Mouse (Mus musculus): Measurements from ENCODE around the gene Ccdc103.

Gene Ccdc103

DNA sequence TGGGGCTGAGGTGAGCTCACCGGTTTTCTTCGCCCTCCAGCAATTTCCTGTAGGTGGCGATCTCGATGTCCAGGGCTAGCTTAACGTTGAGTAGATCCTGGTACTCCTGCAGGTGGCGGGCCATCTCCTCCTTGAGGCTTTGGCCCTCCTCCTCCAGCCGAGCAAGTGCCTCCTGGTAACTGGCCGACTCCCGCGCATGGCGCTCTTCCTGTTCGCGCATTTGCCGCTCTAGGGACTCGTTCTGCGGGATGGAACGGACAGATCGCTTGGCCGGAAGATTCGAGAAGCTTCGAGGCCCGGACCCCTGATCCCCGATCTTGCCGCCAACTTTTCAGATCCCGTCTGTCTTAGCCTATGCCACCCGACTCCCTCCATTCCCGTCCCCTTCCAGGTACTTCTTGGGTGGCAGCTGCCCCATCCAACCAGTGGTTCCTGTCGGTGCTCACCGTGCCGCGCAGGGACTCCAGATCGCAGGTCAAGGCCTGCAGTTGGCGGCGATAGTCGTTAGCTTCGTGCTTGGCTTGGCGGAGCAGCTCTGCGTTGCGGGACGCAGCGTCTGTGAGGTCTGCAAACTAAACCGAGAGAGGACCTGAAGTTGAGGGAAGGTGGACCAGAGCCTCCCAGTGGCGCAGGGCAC lies 12.1 kb downstream of the Ccdc103 start:
- peak; percentile 87 for DNase-seq

- no peak for DNase-seq
Measured at GRCm38 (mm10) chr11:102894716-102895115, 13.7 kb downstream of the Ccdc103 start.

DNA sequence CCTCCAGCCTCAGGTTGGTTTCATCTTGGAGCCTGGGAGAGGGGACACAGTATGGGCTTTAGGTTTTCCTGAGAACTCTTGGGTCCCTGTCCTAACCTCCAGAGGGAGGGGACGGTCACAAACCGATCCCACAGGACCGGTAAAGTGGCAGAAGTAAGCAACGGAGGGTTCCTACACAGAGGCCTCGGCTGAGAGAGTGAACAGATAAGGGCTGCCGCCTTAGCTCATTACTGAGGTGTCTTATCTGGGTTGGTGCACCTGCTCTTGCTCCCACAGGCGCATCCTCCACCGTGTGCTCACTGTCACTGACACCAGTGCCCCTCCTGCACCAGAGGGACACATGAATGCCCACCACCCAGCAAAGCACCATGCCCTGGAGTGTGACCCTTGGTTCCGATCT lies 14.8 kb downstream of the Ccdc103 start:
- DNase-seq, result no peak

GRCm38 (mm10) chr11:102896641-102897040 lies 15.6 kb downstream of the Ccdc103 start:
- DNase-seq, result no peak

GRCm38 (mm10) chr11:102898408-102898807 lies 17.4 kb downstream of the Ccdc103 start:
- no peak for DNase-seq

DNA sequence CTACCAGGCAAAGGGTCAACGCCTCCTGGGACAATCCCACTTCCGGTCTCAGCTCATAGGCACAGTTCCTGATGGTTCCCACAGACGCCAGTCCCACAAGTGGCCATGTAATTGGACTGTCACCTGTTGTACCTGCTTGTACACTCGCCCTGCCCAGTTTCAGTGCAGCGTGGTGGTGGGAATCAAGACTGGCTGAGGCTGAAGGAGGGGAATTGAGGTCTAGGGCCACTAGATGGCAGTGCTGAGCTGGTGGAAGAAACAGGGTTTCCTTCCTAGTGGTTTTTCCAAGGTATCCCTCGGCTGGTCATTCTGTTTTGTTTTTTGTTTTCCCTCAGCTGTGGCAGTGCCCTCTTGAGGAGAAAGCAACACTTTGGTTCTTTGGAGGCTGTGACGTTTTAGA lies 19.8 kb downstream of the Ccdc103 start, which contains the start of gene Gfap:
TSS of gene Gfap (minus strand) at position 150 of the 400 bp plus-strand sequence.
- DNase-seq, result peak; percentile 81

DNA sequence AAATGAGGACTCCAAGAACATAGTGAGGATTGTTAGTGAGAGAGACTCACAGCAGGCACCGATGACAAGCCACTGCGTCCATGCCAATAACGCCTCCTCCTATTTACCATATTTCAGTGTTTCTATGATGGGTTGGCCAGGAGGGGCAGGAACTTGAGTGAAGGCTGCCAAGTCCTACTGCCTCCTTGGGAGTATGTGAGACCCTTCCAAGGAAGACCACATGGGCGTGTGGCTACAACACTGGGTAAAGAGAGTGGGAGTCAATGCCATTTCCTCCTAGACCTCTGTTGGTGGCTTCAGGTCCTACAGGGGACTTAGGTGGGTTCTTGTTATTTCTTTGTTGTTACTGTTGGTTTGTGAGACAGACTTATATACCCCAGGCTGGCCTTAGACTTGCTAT lies 20.2 kb downstream of the Ccdc103 start:
- DNase-seq, result no peak

GRCm38 (mm10) chr11:102902107-102902506 lies 21.1 kb downstream of the Ccdc103 start:
- DNase-seq, result no peak

DNA sequence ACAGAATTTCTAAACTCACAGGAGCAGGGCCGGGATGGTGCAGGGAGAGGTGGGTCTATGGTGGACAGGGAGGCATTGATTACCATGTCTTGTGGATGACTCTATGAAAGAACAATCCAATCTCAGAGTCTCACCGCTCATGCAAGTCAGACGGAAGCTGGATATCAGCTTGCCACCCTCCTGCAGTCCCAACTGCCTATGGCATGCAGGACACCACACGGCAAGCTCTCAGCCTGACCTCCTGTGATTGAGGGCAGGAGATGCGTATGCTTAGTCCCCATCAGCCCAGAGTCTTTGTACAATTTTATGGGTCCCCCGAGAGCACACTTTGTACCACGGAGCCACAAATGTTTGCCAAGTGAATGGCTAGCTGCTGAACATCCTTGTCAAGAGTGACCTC lies 22.6 kb downstream of the Ccdc103 start:
- no peak for DNase-seq

GRCm38 (mm10) chr11:102911376-102911775 lies 30.4 kb downstream of the Ccdc103 start:
- no peak for DNase-seq

DNA sequence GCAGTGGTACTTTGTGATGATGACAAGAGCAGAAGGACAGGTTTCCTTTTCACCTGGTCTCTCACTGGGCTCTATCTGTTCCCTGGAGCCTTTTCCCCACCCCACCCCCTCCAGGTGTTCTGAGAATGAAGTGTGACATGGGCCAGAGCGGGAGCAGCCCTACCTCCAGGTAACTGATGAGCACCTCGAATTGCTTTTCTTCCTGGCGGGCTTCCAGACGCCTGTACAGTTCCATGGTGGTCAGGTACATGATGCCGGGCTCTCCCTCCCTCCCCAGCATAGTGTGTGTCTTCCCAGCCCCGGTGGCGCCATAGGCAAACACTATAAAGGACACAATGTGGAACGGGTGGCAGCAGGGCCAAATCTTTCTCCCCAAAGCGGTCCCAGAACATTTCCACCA lies 34.4 kb downstream of the Ccdc103 start:
- no peak for DNase-seq

DNA sequence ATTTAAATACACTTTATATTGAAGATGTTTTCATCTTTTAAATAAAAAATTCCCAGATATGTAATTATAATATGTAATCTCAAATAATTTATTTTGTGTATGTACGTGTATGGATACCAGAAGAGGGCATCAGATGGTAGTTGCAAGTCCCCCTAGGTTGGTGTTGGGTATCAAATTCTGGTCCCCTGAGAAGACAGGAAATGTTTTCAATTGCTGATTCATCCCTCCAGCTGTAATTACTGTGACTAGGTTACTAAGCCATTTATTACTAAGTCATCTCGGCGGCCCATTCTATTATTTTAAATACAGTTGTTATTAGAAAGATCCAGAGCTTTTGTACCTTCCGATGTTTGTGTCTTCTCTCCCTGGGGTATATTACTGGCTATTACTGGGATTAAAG lies 37.1 kb downstream of the Ccdc103 start:
- no peak for DNase-seq

- DNase-seq, result no peak
Measured at GRCm38 (mm10) chr11:102921491-102921890, 40.5 kb downstream of the Ccdc103 start.

GRCm38 (mm10) chr11:102924557-102925350 lies 43.8 kb downstream of the Ccdc103 start, which contains the start of gene Kif18b:
TSS of gene Kif18b (minus strand) at chr11:102925124.
- DNase-seq, result peak; percentile 98

GRCm38 (mm10) chr11:102925351-102925717 lies 44.3 kb downstream of the Ccdc103 start:
- DNase-seq, result no peak

DNA sequence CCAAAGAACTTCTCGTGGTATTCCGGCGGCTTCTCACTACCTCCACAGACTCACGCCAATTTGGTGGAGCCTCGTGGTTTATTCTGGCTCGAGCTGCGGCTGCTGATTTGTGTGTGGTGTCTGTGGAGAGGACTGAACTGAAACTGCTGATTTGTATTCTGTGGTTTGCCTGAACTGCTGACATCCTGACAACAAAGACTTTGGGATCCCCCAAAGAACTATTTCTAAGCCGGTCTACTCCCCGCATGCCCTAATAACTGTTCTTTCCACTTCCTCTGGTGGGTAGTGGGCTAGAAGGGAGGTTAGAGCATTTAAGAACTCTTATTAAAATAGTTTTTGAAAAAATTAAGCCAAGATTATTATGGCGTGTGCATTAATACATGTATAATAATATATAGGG lies 49.7 kb downstream of the Ccdc103 start:
- no peak for DNase-seq

All from kidney, postnatal 14 days (tissue).